Mouse (Mus musculus): ENCODE measurements around the gene Eif5a.
"Not testable (repeated sequence)": the region's sequence is repeated elsewhere in the genome, so short reads cannot be mapped to it uniquely, and the experiment has no call there.

Eif5a gene

GRCm38 (mm10) chr11:69921114-69922011 lies at the start of gene Eif5a:
TSS of gene Eif5a (minus strand) at chr11:69921958.
- peak; percentile 100 for DNase-seq (ENCODE audit: low spot score)

GRCm38 (mm10) chr11:69970775-69971174 lies 49.0 kb upstream of the Eif5a start:
- DNase-seq (ENCODE audit: low spot score): no peak

- DNase-seq (ENCODE audit: low spot score): no peak
Observed at GRCm38 (mm10) chr11:69970222-69970621, 48.5 kb upstream of the Eif5a start.

- DNase-seq (ENCODE audit: low spot score): no peak
Observed at GRCm38 (mm10) chr11:69968793-69969192, 47.0 kb upstream of the Eif5a start.

GRCm38 (mm10) chr11:69966860-69967517 lies 45.2 kb upstream of the Eif5a start:
- DNase-seq (ENCODE audit: low spot score): no peak

- peak; percentile 78 for DNase-seq (ENCODE audit: low spot score)
Observed at GRCm38 (mm10) chr11:69966006-69966859, 44.5 kb upstream of the Eif5a start.

- peak; percentile 49 for DNase-seq (ENCODE audit: low spot score)
Observed at GRCm38 (mm10) chr11:69965271-69966005, 43.7 kb upstream of the Eif5a start.

- no peak for DNase-seq (ENCODE audit: low spot score)
Observed at GRCm38 (mm10) chr11:69964650-69965270, 43.0 kb upstream of the Eif5a start, which contains the start of gene Cldn7. TSS of gene Cldn7 (plus strand) at chr11:69964779.

- no peak for DNase-seq (ENCODE audit: low spot score)
Observed at GRCm38 (mm10) chr11:69961841-69962240, 40.1 kb upstream of the Eif5a start.

GRCm38 (mm10) chr11:69960616-69961015 lies 38.9 kb upstream of the Eif5a start:
- no peak for DNase-seq (ENCODE audit: low spot score)

GRCm38 (mm10) chr11:69956218-69956617 lies 34.5 kb upstream of the Eif5a start:
- no peak for DNase-seq (ENCODE audit: low spot score)

- DNase-seq (ENCODE audit: low spot score): not testable (repeated sequence)
Observed at GRCm38 (mm10) chr11:69955618-69956017, 33.9 kb upstream of the Eif5a start.

GRCm38 (mm10) chr11:69953267-69953915 lies 31.6 kb upstream of the Eif5a start:
- no peak for DNase-seq (ENCODE audit: low spot score)

GRCm38 (mm10) chr11:69952274-69952673 lies 30.5 kb upstream of the Eif5a start:
- DNase-seq (ENCODE audit: low spot score): no peak

GRCm38 (mm10) chr11:69950807-69951459 lies 29.2 kb upstream of the Eif5a start:
- DNase-seq (ENCODE audit: low spot score): peak; percentile 67

- peak; percentile 93 for DNase-seq (ENCODE audit: low spot score)
Observed at GRCm38 (mm10) chr11:69948763-69949150, 27.0 kb upstream of the Eif5a start.

- DNase-seq (ENCODE audit: low spot score): peak; percentile 98
Observed at GRCm38 (mm10) chr11:69948066-69948762, 26.5 kb upstream of the Eif5a start, which contains the start of gene Slc2a4. TSS of gene Slc2a4 (minus strand) at chr11:69948188.

GRCm38 (mm10) chr11:69947337-69948065 lies 25.7 kb upstream of the Eif5a start:
- DNase-seq (ENCODE audit: low spot score): peak; percentile 80

All from testis, postnatal 10 days (tissue).